Mouse (Mus musculus) forebrain, embryonic 15.5 days (tissue): ENCODE results near the gene Psg16. TPM values are rescaled to one million over a fixed set of nuclear protein-coding genes. Genes with fewer than 3 reads are reported as not detected.

Source experiments
- ATAC-seq: fragments of 200-750 bp; cut with Nextera tagmentation; replicated peaks from 2 replicates; pipeline ENCODE4 v1.8.0; 2017; ENCODE audit warnings: mild to moderate bottlenecking, moderate TSS enrichment, moderate library complexity
- H3K27ac ChIP-seq: fragments of 300-500 bp; sonication (generic); replicated peaks from 2 replicates; pipeline ENCODE4 v1.5.1; 2015; ENCODE audit warnings: mild to moderate bottlenecking, inconsistent platforms
- H3K27me3 ChIP-seq: fragments of 300-500 bp; sonication (generic); 2 replicates; pipeline ENCODE4 v1.6.1; 2015; ENCODE audit warnings: inconsistent platforms
- H3K36me3 ChIP-seq: fragments of 300-500 bp; sonication (generic); 2 replicates; pipeline ENCODE4 v1.6.1; 2015; ENCODE audit warnings: mild to moderate bottlenecking, inconsistent platforms
- H3K4me1 ChIP-seq: fragments of 300-500 bp; sonication (generic); 2 replicates; pipeline ENCODE4 v1.6.1; 2015; ENCODE audit warnings: inconsistent platforms
- H3K4me2 ChIP-seq: fragments of 300-500 bp; sonication (generic); replicated peaks from 2 replicates; pipeline ENCODE4 v1.6.1; 2015; ENCODE audit warnings: mild to moderate bottlenecking, inconsistent platforms
- H3K4me3 ChIP-seq: fragments of 300-500 bp; sonication (generic); 2 replicates; pipeline ENCODE4 v1.5.1; 2015; ENCODE audit warnings: mild to moderate bottlenecking, inconsistent platforms
- H3K9ac ChIP-seq: fragments of 300-500 bp; sonication (generic); replicated peaks from 2 replicates; pipeline ENCODE4 v1.6.1; 2015; ENCODE audit warnings: mild to moderate bottlenecking, inconsistent platforms
- H3K9me3 ChIP-seq: fragments of 300-500 bp; sonication (generic); 2 replicates; pipeline ENCODE4 v1.6.1; 2016; ENCODE audit warnings: inconsistent platforms
- WGBS: fragments of 180-500 bp; shearing (Covaris S2); methylation state at CpG from one replicate; pipeline ENCODE4 v1.1.7; 2015; ENCODE audit warnings: mixed read lengths; 5-methylcytosine and 5-hydroxymethylcytosine counted together
- polyA plus RNA-seq: library from polyadenylated mRNA; unstranded; fragments of >200 nt; fragmentation: Nextera tagmentation; extraction: Ambion mirVana; gene quantifications from 2 replicates; pipeline ENCODE4 v1.2.1, GENCODE M21; 2015

The Psg16 gene
- polyA plus RNA-seq, 1 experiment from 2014 or later: 1.7 TPM

- ATAC-seq: no peak
Measured at GRCm38 (mm10) chr7:17171827-17172226, 98.0 kb downstream of the Psg16 start.

More at GRCm38 (mm10) chr7:17171827-17172226, 98.0 kb downstream of the Psg16 start:
- no peak overlapping the region for H3K9ac ChIP-seq
- H3K4me2 ChIP-seq: no peak overlapping the region
- H3K27me3 ChIP-seq: no peaks in the 10 kb centered on the region
- no peak overlapping the region for H3K27ac ChIP-seq
- no peaks in the 10 kb centered on the region; the same call in 1 of the 2 replicates for H3K9me3 ChIP-seq
- H3K4me1 ChIP-seq: no peaks in the 10 kb centered on the region
- 87% methylated on average over 4 of the region's 4 CpGs for WGBS
- H3K4me3 ChIP-seq: no peak overlapping the region
- no peaks in the 10 kb centered on the region for H3K36me3 ChIP-seq

Other genes starting within 250 kb of the Psg16 start
- 7.0 and 8.0 TPM in 2 replicates for gene Prkd2, start 231.1 kb upstream of the Psg16 start, polyA plus RNA-seq
- gene Dact3, start 198.7 kb upstream of the Psg16 start, polyA plus RNA-seq: 3.3 and 3.4 TPM in 2 replicates
- 4.4 TPM in 2 replicates for gene Gng8, start 182.3 kb upstream of the Psg16 start, polyA plus RNA-seq
- gene Ptgir, start 167.6 kb upstream of the Psg16 start, polyA plus RNA-seq: 0.13 and 0.29 TPM in 2 replicates
- 291 and 305 TPM in 2 replicates for gene Calm3, start 149.9 kb upstream of the Psg16 start, polyA plus RNA-seq
- 87.4 and 102 TPM in 2 replicates for gene Pnmal2, start 129.4 kb upstream of the Psg16 start, polyA plus RNA-seq
- 47.9 and 53.1 TPM in 2 replicates for gene Pnmal1, start 114.4 kb upstream of the Psg16 start, polyA plus RNA-seq
- 3.7 and 4.3 TPM in 2 replicates for gene Gm42372, start 91.0 kb upstream of the Psg16 start, polyA plus RNA-seq
- 6.8 and 7.0 TPM in 2 replicates for gene Ccdc8, start 81.3 kb upstream of the Psg16 start, polyA plus RNA-seq
- gene Ppp5c, start 46.1 kb upstream of the Psg16 start, polyA plus RNA-seq: 103 and 111 TPM in 2 replicates
- 4.3 and 4.9 TPM in 2 replicates for gene Hif3a, start 11.6 kb upstream of the Psg16 start, polyA plus RNA-seq
- gene Ceacam3, start 76.2 kb downstream of the Psg16 start, polyA plus RNA-seq: 0.05 TPM in 1 of 2 replicates, not detected in the other
- gene Psg29, start 129.4 kb downstream of the Psg16 start, polyA plus RNA-seq: not detected in 2 replicates